Mouse (Mus musculus) kidney, adult 8-10 months (tissue): ENCODE measurements around the gene Kcnn3.

Experiments used
- DNase-seq, 2 experiments: peaks; one replicate each; pipeline ENCODE4 v3.0.0; 2022

Gene Kcnn3

GRCm38 (mm10) chr3:89617360-89617759 lies 97.4 kb downstream of the Kcnn3 start:
- no peak for DNase-seq

GRCm38 (mm10) chr3:89622825-89623224 lies 102.9 kb downstream of the Kcnn3 start:
- DNase-seq, result no peak

GRCm38 (mm10) chr3:89623531-89623930 lies 103.6 kb downstream of the Kcnn3 start:
- DNase-seq, result no peak

GRCm38 (mm10) chr3:89624001-89624400 lies 104.0 kb downstream of the Kcnn3 start:
- no peak for DNase-seq

- DNase-seq, result no peak
Measured at GRCm38 (mm10) chr3:89624814-89625445, 105.0 kb downstream of the Kcnn3 start.

- no peak for DNase-seq
Measured at GRCm38 (mm10) chr3:89626556-89626955, 106.6 kb downstream of the Kcnn3 start.

GRCm38 (mm10) chr3:89629811-89630210 lies 109.8 kb downstream of the Kcnn3 start:
- no peak for DNase-seq

- DNase-seq, result peak in 1 of 2 experiments; percentile 8
Measured at GRCm38 (mm10) chr3:89631750-89632149, 111.8 kb downstream of the Kcnn3 start.

GRCm38 (mm10) chr3:89633531-89633930 lies 113.6 kb downstream of the Kcnn3 start:
- no peak for DNase-seq

- DNase-seq, result no peak
Measured at GRCm38 (mm10) chr3:89633941-89634340, 114.0 kb downstream of the Kcnn3 start.

GRCm38 (mm10) chr3:89640804-89641203 lies 120.8 kb downstream of the Kcnn3 start:
- DNase-seq, result no peak

GRCm38 (mm10) chr3:89643391-89643790 lies 123.4 kb downstream of the Kcnn3 start:
- DNase-seq, result no peak

GRCm38 (mm10) chr3:89646813-89647255 lies 126.9 kb downstream of the Kcnn3 start:
- DNase-seq, result peak; percentile 14 to 37

- DNase-seq, result no peak
Measured at GRCm38 (mm10) chr3:89647268-89647874, 127.4 kb downstream of the Kcnn3 start.

- DNase-seq, result no peak
Measured at GRCm38 (mm10) chr3:89649890-89650289, 129.9 kb downstream of the Kcnn3 start.

GRCm38 (mm10) chr3:89653231-89653954 lies 133.4 kb downstream of the Kcnn3 start:
- no peak for DNase-seq

- DNase-seq, result no peak
Measured at GRCm38 (mm10) chr3:89657092-89657491, 137.1 kb downstream of the Kcnn3 start.

- DNase-seq, result no peak
Measured at GRCm38 (mm10) chr3:89658457-89658856, 138.5 kb downstream of the Kcnn3 start.

GRCm38 (mm10) chr3:89659938-89660620 lies 140.1 kb downstream of the Kcnn3 start:
- DNase-seq, result no peak

GRCm38 (mm10) chr3:89664808-89665207 lies 144.8 kb downstream of the Kcnn3 start:
- no peak for DNase-seq

GRCm38 (mm10) chr3:89667131-89667530 lies 147.2 kb downstream of the Kcnn3 start:
- DNase-seq, result no peak

GRCm38 (mm10) chr3:89671334-89671733 lies 151.4 kb downstream of the Kcnn3 start:
- DNase-seq, result no peak

- no peak for DNase-seq
Measured at GRCm38 (mm10) chr3:89672573-89673317, 152.8 kb downstream of the Kcnn3 start.
